Mouse (Mus musculus): ENCODE data around the gene Mybph.

Gene Mybph

DNA sequence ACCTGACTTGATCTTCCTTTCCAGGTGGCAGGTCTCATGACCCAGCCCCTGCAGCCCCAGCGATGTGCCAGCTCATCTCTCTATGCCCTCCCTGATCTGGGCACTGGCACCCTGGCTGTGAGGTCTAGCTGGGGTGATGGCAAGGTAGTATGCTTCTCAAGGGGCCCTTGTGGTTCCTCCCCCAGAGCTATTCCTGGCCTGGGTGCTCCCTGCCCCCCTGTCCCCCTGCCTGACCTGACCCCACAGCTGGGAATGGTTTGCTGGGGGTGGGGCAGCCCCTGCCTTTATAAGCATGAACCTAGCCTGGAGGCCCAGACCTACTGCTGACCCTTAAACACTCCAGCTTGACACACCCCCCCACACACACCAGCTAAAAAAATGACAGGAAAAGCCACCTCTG is at the start of gene Mybph:
Gene Mybph (plus strand): TSS at position 323 of the 400 bp plus-strand sequence.
- DNase-seq (ENCODE audit: low spot score in 2 of 2): no peak

GRCm38 (mm10) chr1:134146066-134146465 is 47.2 kb upstream of the Mybph start:
- no peak for DNase-seq (ENCODE audit: low spot score in 2 of 2)

DNA sequence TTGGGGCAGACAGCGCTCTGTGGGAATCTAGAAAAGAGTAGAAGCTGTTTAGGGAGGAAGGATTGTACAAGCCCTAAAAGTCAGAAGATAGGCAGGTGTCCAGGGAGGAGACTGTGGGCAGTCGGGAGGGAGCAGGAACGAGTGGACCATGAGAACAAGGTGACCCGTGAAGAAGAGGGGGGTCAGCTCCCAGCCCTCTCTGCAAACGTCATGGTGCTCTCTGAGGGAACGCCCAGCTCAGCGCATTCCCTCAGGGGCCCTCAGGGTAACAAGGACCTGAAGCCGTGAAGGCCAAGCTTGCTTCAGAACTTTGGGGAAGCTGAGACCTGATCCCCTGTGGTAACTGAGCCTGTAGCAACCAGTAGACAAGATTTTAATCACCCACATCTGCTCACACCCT is 43.2 kb upstream of the Mybph start:
- no peak for DNase-seq (ENCODE audit: low spot score in 2 of 2)

DNA sequence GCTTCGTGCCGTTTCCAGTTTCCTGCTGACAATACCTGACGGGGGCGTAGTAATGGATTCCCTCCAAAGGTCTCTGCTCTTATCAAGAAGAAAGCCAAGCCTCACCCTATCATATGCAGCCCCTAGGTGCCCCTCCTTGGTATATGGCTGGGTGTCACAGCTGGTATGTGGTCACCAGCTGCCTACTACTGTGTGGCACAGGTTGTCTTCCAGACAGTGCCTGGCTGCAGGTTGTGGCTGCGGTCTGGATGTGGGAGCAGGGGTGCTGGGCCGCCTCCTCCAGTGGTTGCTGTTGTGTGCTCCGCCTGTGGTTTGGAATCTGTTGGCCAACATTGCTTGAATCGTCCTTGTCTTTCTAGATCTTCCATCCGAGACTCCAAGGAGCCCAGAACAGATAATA is 42.5 kb upstream of the Mybph start:
- DNase-seq (ENCODE audit: low spot score in 2 of 2): no peak

GRCm38 (mm10) chr1:134151655-134152412 is 41.4 kb upstream of the Mybph start:
- peak; percentile 44 to 61 for DNase-seq (ENCODE audit: low spot score in 2 of 2)

DNA sequence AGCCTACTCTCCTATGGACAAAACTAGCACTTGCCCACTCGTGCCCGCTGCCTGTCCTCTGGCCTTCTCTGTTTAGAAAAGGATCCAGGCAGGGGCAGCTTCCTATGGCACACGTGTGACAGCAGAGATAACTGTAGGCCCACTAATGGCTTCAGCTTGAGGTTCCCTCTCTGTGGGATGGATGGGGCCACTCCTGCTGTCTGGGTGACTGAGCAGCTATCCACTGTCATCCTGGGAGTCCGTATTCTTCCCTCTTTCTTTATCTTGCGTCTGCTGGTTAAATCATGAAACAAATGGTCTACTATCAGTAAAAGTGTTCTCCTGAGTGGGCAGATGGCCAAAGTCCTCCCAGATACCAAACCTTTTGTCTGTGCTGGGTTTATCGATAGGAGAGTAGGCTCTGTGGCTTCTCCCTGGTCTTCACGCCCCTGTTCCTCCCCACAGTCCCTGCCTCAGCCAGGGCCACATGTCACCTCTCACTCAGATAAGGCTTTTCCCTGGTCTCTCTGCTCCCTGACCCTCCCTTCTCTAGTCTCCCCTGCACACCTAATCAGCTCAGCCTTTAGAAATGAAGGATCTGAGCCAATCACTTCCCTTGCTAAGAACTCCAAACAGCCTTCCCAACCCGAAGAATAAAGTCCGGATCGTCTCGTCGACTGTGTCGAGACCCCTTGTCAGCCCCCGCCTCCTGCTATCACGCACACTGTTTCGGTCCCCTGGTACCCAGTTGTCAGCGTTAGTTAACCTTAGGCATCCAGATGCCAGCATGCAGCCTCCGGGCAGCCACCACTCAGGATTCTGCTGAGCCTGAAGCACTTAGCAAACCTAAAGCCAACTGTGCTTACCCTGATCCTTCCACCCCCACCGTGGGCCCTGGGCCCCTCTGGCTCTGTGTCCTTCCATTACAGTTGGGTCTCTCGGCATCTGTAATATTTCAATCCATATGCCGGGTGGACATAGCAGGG is 40.3 kb upstream of the Mybph start:
- no peak for DNase-seq (ENCODE audit: low spot score in 2 of 2)

DNA sequence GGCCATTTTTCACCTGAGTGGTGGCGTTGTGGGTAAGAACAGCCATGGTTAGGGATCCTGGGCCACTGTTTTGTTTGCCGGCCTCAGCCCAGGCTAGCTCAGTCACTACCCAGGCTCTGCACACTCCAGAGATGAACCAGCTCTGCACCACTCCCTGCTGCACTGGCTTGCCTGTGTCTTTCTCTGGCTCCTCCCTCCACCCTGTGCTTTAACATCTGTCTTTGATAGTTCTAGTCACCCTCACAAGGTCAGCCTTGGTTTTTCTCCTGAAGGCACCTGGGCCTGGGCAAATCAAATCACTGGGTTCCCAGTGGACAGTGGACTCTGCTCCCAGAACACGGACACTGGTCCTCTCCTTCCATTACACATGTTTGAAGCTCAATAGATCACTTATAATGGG is 39.1 kb upstream of the Mybph start:
- DNase-seq (ENCODE audit: low spot score in 2 of 2): no peak

DNA sequence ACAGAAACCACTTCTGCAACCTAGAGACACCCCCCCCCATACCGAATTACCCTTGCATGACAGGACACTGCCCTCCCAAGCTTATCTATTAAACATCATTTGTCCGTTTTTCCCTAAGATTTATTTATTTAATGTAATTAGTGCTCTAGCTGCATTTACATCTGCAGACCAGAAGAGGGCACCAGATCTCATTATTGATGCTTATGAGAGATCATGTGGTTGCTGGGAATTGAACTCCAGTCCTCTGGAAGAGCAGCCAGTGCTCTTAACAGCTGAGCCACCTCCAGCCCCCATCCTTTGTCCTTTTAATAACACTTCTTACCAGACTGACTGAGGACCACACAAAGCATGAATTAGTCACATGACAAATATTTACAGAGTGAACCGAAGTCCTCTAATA is 38.6 kb upstream of the Mybph start:
- DNase-seq (ENCODE audit: low spot score in 2 of 2): no peak

DNA sequence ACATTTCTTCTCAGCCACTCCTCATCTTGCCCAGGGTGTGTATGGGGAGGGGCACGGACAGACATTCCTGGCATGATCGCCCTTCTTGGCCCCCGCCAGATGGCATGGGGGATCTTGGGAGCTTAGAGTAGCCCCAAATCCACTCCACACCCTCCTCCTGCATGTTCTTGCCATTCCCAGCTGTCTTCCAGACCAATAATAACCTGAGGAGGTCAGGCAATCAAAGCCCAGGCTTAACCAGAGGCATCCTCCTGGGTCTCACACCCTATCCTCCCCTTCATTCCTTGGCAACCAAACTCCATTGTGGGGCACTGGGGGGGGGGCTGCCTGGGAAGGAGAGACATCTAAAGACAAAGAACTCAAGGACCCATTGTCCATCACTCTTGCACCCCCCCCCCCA is 32.8 kb upstream of the Mybph start:
- no peak for DNase-seq (ENCODE audit: low spot score in 2 of 2)

GRCm38 (mm10) chr1:134161399-134161798 is 31.8 kb upstream of the Mybph start:
- no peak for DNase-seq (ENCODE audit: low spot score in 2 of 2)

- no peak for DNase-seq (ENCODE audit: low spot score in 2 of 2)
Measured at GRCm38 (mm10) chr1:134162510-134163225, 30.6 kb upstream of the Mybph start.

DNA sequence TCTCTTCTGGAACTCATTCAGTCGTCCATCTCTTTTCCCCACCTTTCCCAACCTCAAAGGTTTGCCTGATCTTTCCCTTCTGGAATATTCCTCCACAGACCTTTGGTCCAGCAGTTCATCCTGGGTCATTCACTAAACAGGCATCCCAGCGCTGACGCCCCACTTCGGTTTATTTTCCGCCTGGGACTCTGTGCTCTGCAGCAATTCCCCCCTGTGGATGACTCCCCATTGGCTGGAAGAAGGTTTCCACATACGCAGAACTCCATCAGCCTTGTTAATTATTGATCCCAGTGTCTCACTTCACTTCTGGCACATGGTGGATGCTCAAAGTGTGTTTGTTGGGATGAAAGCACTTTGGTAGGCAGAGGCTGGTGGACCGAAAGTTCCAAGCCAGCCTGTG is 29.8 kb upstream of the Mybph start:
- DNase-seq (ENCODE audit: low spot score in 2 of 2): no peak

DNA sequence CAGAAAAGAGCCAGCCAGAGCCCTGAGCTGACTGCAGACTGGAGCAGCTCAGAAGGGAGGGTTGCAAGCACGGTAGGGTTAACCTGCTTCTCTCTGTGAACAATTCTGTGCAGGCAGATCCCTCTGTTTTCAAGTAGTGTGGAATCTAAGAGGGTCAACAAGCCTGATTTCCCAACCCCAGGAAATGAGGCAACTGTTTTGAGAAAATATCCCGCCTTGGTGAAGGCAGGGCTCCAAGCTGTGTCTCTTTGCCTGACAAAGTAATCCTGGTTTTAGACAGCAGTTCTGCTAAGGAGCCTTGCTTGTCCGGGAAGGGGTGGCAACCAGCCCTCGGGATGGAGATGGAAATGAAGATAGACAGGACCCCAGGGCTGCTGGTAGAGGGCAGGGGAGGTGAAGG is 28.8 kb upstream of the Mybph start:
- DNase-seq (ENCODE audit: low spot score in 2 of 2): no peak

- no peak for DNase-seq (ENCODE audit: low spot score in 2 of 2)
Measured at GRCm38 (mm10) chr1:134166547-134166946, 26.7 kb upstream of the Mybph start.

DNA sequence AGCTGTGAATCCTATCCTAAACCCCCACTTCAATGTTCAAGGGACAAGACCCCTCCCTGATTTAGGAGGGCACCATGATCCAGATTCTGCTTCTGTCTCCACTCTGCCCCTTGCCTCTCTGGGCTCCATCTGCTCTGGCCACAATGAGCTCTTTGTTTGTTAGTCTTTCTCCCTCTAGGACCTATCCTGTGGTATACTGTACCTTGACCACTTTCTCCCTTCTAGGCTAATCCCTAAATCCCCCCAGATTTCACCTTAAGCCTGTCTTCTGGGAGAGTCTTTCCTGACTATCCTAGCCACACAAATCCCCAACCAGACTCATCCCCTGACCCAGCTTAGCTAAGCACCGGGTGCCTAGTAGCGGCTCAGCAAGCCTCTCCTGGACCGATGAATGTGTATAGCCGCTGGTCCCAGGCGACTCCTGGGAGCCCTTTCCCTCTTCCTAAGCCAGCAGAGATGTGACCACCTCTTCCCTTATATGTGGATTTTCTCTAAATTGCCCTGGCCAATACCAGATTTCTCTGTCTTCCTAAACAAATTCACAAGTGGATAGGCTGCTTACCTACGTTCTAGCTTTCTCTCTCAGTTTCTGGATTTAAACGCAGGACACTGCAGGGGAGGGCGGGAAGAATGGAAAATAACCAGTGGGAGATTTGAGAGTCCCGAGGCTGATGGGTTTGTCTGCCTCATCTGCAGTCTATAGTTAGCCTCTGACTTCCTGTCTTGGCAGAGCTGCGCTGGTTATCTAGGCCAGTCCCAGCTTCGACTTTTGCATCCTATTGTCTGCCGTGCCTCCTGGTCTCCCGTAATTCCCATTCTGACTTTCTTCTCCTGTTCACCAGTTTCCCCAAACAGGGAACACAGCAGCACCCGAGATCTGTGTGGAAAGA is 25.6 kb upstream of the Mybph start:
- DNase-seq (ENCODE audit: low spot score in 2 of 2): no peak

GRCm38 (mm10) chr1:134168567-134168966 is 24.7 kb upstream of the Mybph start:
- no peak for DNase-seq (ENCODE audit: low spot score in 2 of 2)

GRCm38 (mm10) chr1:134168985-134169697 is 24.1 kb upstream of the Mybph start:
- no peak for DNase-seq (ENCODE audit: low spot score in 2 of 2)

DNA sequence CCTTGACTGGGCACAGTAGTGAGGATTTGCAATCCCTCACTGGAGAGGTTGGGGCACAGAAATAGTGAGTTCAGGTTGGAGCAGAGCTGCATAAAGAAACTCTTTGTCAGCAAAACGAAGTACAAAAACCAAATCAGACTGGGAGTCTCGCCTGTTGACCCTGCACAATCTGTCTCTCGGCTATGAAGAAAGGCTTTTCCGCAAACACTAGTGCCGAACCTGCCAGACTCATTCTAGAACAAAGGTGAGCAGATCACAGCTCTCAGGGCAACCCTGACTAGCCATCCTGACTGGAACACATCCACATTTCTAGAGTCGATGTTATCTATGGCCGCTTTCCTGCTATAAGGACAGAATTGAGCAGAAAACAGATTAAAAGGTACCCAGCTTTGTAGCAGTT is 20.2 kb upstream of the Mybph start:
- DNase-seq (ENCODE audit: low spot score in 2 of 2): no peak

DNA sequence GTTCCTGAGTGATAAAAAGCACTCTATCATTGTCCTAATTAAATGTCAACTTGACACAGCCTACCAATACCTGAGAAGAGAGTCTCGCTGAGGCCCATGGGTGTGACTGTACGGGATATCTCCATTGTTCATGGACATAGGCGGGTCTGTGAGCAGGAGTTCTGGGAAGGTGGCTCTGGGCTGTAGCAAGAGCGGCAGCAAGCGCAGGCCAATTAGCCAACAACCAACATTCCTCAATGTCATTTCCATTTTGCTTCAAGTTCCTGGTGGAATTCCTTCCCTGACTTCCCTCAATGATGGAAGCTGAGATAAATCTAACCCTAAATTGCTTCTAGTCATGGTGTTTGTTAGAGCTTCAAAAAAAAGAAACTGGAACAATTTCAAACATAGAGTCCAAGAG is 15.3 kb upstream of the Mybph start:
- no peak for DNase-seq (ENCODE audit: low spot score in 2 of 2)

GRCm38 (mm10) chr1:134182025-134182424 is 11.2 kb upstream of the Mybph start, which contains the start of gene Chil1:
Gene Chil1 (plus strand): TSS chr1:134182176.
- no peak for DNase-seq (ENCODE audit: low spot score in 2 of 2)

Data from natural killer cell, adult 2 months (primary cell).